Mouse (Mus musculus) liver, adult 2 months (tissue): ENCODE data around the gene Stpg4.

Experiments used
- CTCF ChIP-seq: fragments of 200-500 bp; IDR thresholded peaks from 2 replicates; pipeline ENCODE4 v1.5.1; 2011; ENCODE audit warnings: low read depth, low read length, control low read depth
- POLR2A ChIP-seq: fragments of 200-500 bp; IDR thresholded peaks from 2 replicates; pipeline ENCODE4 v1.6.1; 2011; ENCODE audit warnings: low read length, control low read depth; ENCODE audit not compliant: insufficient read depth; ENCODE audit errors: extremely low read depth

GRCm38 (mm10) chr17:87379160-87379624 is 48.3 kb downstream of the Stpg4 start:
- no peak for TF ChIP-seq CTCF
- TF ChIP-seq POLR2A: no peak
